Mouse (Mus musculus) heart, postnatal 10 days (tissue): ENCODE measurements around the gene Reep6. TPM values are rescaled to one million over a fixed set of nuclear protein-coding genes. Genes with fewer than 3 reads are reported as not detected.
A peak's percentile ranks its signal among the peaks of the same experiment; 100 is the strongest.
"Not testable (repeated sequence)": the region's sequence is repeated elsewhere in the genome, so short reads cannot be mapped to it uniquely, and the experiment has no call there.

Experiments used
- DNase-seq, 2 experiments: peaks; one replicate each; pipeline ENCODE4 v3.0.0; 2021
- intact Hi-C: fragments of 180-260 bp; cut with DNase I; formaldehyde crosslinking; loops from one replicate; pipeline ENCODE4 v1.15.1; 2025
- total RNA-seq, 2 experiments: library from RNA; stranded (reverse); gene quantifications; 2 replicates each; pipeline ENCODE4 v1.2.3; 2021

Gene Reep6
- total RNA-seq, 2 experiments from 2014 or later, result 2.2 to 2.4 TPM

GRCm38 (mm10) chr10:80345929-80346328 lies 16.2 kb downstream of the Reep6 start:
- DNase-seq, result not testable (repeated sequence)
- intact Hi-C loops, result loop anchor here (10.0 kb wide), 1 partner anchor 171 kb away; the partner anchor contains the start of genes 1600002K03Rik and Efna2

DNA sequence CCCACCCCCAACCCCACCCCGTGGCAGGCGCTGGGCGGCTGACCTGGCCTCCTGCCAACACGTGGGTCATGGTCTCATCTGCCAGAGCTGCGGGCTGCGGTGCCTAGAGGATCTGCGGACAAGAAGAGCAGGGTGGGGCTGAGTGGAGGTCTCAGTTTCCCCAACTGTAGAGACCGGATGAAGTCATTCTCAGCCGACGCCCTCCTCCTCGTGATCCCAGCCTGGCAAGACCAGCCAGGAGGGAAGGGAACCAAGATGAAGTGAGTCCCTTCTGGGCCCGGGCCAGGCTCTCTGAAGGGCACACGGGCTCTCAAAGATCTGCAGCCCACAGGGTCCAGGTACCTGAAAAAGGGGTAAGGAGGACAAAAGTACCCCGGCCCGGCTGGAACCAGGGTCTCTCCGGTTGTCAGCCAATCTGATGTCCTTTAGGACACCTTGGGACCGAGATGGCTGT lies 17.8 kb downstream of the Reep6 start:
- intact Hi-C loops, result loop anchor here (10.0 kb wide), 1 partner anchor 173 kb away; the partner anchor contains the start of genes 1600002K03Rik and Efna2
- DNase-seq, result peak; percentile 61 to 63

- peak; percentile 82 for DNase-seq
- intact Hi-C loops, result loop anchor here (1.0 to 10.0 kb wide), 2 partner anchors 53 to 174 kb away; partner anchors contain the start of genes 1600002K03Rik, Apc2 and Efna2
Observed at GRCm38 (mm10) chr10:80348244-80348781, 18.6 kb downstream of the Reep6 start, which contains the start of gene Adamtsl5. Gene Adamtsl5, minus strand, starts transcription at chr10:80348412.

DNA sequence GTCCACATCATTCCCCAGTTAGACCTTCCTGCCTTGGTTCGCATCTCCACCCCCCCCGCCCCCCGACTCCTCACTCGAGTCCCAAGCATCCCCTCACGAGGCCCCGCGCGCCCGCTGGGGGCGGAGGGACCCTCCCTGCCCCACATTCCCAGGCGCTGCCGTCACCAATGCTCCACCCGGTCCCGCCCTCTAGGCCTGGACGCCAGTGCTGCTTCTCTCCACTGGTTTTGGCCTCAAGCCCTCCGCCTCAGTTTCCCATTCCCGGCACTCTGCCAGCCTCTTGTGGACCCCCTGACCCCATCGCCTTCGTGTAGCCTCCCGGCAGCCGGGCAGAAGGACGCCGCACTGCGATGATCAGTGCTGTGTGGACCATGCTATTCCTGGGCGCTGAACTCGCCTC lies 19.2 kb downstream of the Reep6 start:
- DNase-seq, result peak; percentile 48 to 69
- intact Hi-C loops, result loop anchor here (1.0 to 10.0 kb wide), 2 partner anchors 54 to 174 kb away; partner anchors contain the start of genes 1600002K03Rik, Apc2 and Efna2

DNA sequence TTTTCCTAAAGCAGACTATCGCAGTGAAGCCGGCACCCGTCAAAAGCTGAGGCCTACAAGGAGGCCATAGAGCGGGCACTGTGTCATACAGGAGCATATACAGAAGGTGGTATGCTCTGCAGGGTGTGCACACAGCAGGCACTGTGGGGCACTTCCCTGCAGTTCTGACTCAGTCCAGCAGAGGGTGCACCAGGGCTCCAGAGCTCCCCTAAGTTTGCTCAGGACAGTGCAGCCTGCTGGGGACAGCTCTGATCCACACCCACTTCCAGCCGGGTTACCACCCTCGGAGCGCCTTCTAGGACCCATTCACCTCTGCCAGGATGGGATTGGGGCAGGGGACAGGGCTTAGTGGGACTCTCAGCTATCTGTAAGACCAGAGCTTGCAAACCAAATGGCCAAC lies 20.5 kb downstream of the Reep6 start:
- intact Hi-C loops, result loop anchor here (1.0 kb wide), 1 partner anchor 24 kb away; no protein-coding TSS in a partner anchor
- peak; percentile 90 to 94 for DNase-seq

GRCm38 (mm10) chr10:80351896-80352295 lies 22.1 kb downstream of the Reep6 start:
- no peak for DNase-seq

DNA sequence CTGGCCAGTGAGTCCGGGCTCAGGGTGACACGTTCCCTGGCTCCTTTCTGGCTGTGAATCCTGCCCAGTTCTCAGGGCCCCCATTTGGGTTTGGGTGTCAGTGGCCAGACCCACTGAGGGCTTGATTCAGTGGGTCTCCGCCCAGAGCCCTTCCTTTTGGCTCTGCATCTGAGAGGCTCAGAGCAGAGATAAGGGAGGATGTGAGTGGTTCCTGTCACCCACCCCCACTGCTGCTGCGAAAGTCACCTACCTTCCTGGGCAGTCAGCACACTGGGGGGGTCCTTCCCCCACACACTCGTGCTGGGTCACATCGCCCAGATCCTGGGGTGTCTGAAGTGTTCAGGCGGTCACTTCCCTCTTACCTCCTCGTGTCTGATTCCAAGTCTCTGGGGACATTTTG lies 23.0 kb downstream of the Reep6 start:
- intact Hi-C loops, result no loop called here
- no peak for DNase-seq

More at GRCm38 (mm10) chr10:80351896-80352295, 22.1 kb downstream of the Reep6 start:
- intact Hi-C loops, result no loop called here

DNA sequence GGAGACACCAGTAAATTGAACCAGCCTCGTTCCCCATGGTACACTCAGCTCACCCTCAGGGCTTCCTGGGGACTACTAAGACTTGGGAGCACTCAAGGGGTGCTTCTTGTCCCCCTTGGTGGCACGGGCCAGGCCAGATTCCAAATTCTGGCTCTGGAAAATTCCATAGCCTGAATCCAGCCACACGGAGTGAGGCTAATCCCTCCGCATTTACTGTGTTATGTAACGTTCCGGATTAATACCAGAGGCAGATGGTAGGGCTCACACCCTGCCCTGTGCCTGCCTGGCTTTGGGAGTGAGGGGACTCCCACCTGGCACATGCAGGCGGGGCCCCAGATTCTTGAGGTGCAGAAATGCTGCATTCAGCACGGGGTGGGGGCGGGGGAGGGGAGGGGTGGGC lies 25.7 kb downstream of the Reep6 start:
- intact Hi-C loops, result no loop called here
- DNase-seq, result no peak

GRCm38 (mm10) chr10:80356001-80356682 lies 26.4 kb downstream of the Reep6 start, which contains the start of gene Plk5:
Gene Plk5, plus strand, starts transcription at chr10:80356459.
- no peak for DNase-seq
- intact Hi-C loops, result no loop called here

- intact Hi-C loops, result no loop called here
- no peak for DNase-seq
Observed at GRCm38 (mm10) chr10:80356737-80357136, 27.0 kb downstream of the Reep6 start.

GRCm38 (mm10) chr10:80357336-80357735 lies 27.6 kb downstream of the Reep6 start:
- DNase-seq, result no peak
- intact Hi-C loops, result no loop called here

- peak in 1 of 2 experiments; percentile 22 for DNase-seq
- intact Hi-C loops, result no loop called here
Observed at GRCm38 (mm10) chr10:80357994-80358639, 28.4 kb downstream of the Reep6 start.

DNA sequence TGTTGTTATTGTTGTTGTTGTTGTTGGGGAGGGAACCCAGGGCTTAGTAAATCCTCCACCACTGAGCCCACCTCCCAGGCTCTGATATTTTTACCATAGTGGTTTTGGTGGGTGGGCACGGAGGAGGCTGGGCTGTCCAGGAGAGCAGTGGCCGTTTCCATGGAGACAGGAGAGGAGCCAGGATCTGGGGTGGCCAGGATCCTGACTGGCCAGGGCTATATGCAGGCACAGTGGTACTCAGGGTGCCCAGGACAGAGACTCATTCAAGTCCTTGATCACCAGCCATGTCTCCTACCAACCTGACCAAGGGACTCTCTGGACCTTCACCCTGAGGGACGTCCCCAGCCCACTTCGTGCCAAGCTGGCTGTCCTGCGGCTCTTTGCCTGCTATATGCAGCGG lies 34.0 kb downstream of the Reep6 start:
- intact Hi-C loops, result no loop called here
- no peak for DNase-seq

DNA sequence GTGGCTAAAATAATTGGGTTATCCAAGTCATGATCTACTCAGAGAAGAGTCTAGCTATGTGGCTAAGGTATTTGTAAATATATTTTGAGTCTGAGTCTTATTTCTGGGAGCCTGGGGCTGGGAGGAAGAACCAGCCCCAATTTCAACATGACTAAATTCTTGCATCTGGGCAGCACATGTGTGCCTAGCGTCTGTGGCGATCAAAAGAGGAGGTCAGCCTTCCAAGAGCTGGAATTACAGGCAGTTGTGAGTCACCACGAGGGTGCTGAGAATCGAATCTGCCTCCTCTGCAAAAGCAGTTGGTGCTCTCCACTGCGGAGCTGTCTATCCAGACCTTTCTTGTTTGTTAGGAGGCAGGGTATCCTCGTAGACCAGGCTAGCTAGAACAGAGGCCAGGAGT lies 36.0 kb downstream of the Reep6 start:
- intact Hi-C loops, result no loop called here
- no peak for DNase-seq

DNA sequence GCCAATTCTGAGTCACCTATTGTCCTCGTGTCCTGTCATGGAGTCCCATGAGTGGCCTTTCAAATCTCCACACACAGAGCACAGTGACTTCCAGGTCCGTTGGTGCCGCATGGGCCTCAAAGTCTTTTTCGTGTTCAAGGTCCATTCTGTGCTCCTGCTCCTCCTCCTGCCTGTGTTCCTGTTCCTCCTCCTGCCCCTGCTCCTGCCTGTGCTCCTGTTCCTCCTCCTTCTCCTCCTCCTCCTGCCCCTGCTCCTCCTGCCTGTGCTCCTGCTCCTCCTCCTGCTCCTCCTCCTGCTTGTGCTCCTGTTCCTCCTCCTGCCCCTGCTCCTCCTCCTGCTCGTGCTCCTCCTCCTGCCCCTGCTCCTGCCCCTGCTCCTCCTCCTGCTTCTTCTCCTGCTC lies 38.2 kb downstream of the Reep6 start:
- intact Hi-C loops, result no loop called here
- no peak for DNase-seq

DNA sequence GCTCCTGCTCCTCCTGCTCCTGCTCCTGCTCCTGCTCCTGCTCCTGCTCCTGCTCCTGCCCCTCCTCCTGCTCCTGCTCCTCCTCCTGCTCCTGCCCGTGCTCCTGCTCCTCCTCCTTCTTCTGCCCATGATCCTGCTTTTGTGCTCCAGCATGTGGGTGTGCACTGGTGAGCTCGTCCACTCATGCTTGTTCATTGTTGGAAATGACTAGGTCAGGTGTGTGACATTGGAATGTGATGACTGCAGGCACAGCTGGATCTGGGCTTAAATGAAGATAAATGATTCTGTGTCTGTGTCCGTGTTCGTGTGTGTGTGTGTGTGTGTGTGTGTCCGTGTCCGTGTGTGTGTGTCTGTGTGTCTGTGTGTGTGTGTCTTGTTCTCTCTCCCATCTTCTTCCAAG lies 38.6 kb downstream of the Reep6 start:
- intact Hi-C loops, result no loop called here

GRCm38 (mm10) chr10:80369995-80370747 lies 40.4 kb downstream of the Reep6 start:
- no peak for DNase-seq
- intact Hi-C loops, result loop anchor here (5.0 kb wide), 1 partner anchor 193 kb away; the partner anchor contains the start of gene Efna2

More for the DNA sequence above, 38.6 kb downstream of the Reep6 start:
- no peak for DNase-seq

DNA sequence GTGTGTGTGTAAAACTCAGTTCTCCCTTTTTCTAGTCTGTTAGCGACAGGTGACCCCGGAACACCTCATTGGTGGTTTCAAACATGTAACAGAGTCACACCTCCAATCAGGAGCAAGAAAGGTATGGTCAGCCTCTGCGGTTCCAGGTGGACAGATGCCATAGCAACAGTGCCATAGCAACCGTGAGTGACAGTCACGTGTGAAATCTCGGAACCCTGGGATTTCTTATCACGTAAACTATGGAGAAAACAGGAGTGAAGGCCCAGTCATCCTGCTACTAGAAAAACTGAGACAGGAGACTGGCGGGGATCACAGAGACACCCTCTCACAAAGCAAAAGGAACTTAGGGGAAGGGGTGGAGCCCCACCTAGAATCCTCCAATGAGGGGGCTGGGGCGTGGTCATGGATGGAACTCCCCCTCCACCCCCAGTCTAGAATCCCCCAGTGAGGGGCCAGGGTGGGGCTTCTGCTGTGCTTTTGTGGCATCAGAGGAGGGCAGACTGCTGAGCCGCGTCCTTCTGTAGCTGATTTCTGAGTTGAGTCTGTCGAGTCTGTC lies 41.7 kb downstream of the Reep6 start:
- peak in 1 of 2 experiments; percentile 49 for DNase-seq
- intact Hi-C loops, result loop anchor here (5.0 kb wide), 1 partner anchor 194 kb away; the partner anchor contains the start of gene Efna2

DNA sequence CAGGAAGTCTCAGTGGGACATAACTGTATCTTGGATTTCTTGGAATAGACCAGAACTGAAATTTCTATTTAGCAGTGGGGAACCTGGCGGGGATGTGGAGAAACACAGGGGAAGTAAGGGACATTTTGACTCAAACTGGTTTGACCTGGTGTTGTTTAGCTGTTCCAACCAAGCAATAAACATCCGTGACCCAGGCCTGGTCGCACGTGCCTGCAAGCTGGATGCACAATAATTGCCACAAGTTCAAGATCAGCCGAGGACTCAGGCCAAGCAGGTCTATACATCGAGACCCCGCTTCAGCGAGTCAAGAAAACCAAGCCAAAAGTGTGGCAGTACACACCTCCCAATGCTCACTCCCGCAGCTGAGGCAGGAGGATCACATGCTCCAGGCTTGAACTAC lies 42.2 kb downstream of the Reep6 start:
- intact Hi-C loops, result loop anchor here (5.0 kb wide), 1 partner anchor 195 kb away; the partner anchor contains the start of gene Efna2
- DNase-seq, result no peak

- no peak for DNase-seq
- intact Hi-C loops, result loop anchor here (5.0 kb wide), 1 partner anchor 195 kb away; the partner anchor contains the start of gene Efna2
Observed at GRCm38 (mm10) chr10:80372706-80373105, 43.0 kb downstream of the Reep6 start.
